Mouse (Mus musculus) brain, adult 2 months (tissue): ENCODE results near the gene Oscp1.
A peak's percentile ranks its signal among the peaks of the same experiment; 100 is the strongest.

Experiments used
- DNase-seq: peaks from one replicate; pipeline ENCODE4 v3.0.0; 2011; ENCODE audit warnings: low read depth, low spot score

Oscp1 gene

GRCm38 (mm10) chr4:126058134-126058996 is at the start of gene Oscp1:
Gene Oscp1, plus strand, starts transcription at chr4:126058565.
- peak; percentile 97 for DNase-seq

- peak; percentile 16 for DNase-seq
Measured at GRCm38 (mm10) chr4:126017676-126018332, 40.6 kb upstream of the Oscp1 start.

- peak; percentile 11 for DNase-seq
Measured at GRCm38 (mm10) chr4:126018966-126019538, 39.3 kb upstream of the Oscp1 start.

DNA sequence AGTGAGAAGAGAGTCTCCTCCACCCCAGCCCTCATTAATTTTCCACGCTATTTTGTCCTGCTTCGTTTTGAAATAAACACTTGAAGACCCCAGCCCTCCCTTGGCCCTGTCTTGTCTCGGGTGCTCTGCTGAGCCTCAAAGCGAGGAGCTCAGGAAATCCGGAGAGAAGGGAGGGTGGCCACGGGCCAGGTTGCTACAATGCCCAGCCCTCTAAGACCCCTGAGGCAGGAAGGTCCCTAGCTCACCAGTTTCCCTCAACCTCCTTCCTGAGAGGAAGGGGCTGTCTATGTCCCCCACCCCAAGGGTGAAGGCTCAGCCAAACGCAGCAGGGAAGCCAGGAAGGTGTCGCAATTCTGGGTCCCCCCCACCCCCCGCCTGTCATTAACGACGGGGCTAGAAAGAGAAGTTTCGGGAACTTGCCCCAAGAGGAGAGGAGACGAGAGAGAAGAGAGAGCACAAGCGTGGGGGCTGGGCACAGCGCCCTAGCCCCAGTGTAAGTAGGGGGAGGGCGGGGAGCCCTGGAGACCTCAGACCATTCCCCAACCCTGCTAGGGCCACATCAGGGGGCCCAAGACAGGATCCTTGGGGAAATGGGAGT is 34.0 kb upstream of the Oscp1 start, which contains the start of gene Csf3r:
Gene Csf3r (plus strand): TSS at position 248 of the 598 bp plus-strand sequence.
- peak; percentile 24 for DNase-seq

GRCm38 (mm10) chr4:126025801-126026200 is 32.6 kb upstream of the Oscp1 start:
- DNase-seq: no peak

DNA sequence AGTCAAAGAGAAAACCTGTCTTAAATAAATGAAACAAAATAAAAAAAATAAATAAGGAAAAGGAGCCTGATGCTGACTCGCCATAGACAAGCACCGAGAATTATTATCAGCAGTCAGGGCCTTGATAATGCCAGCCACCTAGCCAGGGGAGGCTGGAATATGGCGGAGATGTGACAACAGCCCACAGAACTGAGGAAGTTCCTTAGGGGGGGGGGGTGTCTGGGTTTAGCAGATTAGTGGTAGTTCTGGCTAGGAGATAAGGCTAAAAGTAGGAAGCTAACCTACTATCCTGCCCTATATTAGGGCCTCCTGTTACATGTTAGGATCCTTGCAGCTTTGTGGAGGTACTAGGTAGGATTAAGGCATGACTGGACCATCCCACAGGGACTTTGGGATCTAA is 30.4 kb upstream of the Oscp1 start:
- no peak for DNase-seq

DNA sequence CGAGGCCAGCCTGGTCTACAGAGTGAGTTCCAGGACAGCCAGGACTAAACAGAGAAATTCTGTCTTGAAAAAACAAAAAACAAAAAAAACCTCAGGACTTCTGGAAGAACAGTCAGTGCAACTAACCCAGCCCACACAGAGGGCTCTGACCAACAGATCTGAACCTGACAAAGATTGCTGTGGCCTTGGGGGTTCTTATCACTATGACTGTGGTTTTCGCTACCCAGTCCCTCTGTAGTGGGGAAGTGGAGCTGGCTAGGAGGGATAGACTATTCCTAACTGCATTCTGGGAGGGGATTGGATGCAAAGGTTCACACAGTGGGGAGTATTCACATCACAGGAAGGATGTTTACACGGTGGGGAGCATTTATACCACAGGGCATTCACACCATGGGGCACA is 29.3 kb upstream of the Oscp1 start:
- no peak for DNase-seq

DNA sequence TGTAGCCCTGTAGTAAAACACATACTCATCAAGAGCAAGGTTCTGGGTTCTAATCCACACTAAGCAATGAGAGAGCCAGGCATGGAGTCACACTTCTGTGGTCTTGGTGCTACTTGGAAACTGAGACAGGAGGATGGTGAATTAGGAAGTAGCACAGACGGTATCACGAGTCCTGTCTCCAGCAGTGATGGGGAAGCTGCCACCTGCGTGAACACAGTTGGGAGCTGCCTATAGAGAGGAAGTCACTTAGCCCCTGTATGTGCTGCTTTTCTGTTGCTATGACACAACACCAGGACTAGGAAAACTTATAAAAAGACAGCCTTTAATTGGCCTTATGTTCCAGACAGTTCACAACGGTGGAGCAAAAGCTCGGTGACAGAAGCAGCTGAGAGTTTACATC is 27.7 kb upstream of the Oscp1 start:
- peak; percentile 33 for DNase-seq

- DNase-seq: peak; percentile 15
Measured at GRCm38 (mm10) chr4:126035413-126035812, 23.0 kb upstream of the Oscp1 start.

GRCm38 (mm10) chr4:126046851-126047585 is 11.3 kb upstream of the Oscp1 start, which contains the start of gene Mrps15:
Gene Mrps15, plus strand, starts transcription at chr4:126046925.
- DNase-seq: peak; percentile 96

DNA sequence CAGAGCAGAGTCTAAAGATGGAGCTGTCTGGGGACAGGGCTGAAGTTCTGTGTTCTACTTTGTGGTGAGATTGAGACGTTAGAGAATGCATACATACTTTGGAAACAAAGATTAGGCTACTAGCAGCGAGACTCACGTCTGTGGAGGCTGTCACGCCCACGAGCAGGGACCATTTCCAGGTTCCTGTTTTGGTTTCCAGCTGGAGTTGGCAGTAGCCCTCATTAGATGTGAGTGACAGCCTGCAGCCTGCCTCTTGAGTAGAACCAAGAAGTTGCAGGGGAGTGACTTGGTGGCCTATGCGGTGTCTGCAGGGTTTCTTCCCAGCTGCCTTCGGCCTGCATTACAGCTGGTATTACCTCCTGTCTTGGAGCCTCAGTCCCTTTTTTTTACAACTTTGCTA is 6.7 kb upstream of the Oscp1 start:
- DNase-seq: peak; percentile 79

DNA sequence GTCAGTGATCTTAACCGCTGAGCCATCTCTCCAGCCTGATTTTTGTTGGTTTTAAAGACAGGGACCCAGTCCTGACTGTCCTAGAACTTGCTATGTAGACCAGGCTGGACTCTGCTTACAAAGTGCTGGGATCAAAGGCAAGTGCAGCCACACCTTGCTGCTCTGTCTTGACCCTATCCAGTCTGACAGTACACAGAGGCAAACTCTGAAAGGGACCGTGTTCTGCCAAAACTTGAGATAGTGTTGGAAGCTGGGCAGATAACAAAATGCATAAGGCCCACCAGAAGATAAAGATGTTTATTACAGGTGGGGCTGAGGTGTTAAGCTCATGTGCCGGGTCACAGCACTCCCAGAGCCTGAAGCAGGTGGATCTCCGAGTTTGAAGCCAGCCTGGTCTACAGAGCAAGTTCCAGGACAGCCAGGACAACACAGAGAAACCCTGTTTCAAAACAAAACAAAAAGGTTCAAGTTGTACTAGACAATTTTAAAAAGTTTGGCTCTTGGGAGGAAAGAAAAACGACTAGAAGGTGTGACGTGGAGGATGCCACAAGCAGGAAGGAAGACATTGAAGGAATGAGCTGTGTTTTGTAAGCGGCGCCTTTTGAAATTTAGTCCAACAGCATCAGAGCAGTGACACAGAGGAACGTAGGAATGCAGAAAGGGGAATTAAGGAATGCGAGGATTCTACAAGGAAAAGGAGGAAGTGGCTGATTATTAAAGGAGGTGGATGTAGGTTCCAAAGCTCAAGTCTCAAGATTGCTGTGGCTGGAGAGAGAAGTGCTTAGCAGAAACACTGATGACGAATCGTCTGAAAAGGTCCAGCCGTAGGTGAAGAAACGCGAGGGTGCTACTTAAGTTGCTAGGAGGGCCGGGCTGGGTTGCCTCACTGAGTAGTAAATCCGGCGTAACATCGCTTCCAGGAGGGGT is 895 bp upstream of the Oscp1 start:
- DNase-seq: no peak

GRCm38 (mm10) chr4:126058997-126059362 is 615 bp downstream of the Oscp1 start:
- peak; percentile 86 for DNase-seq

GRCm38 (mm10) chr4:126062856-126063255 is 4.5 kb downstream of the Oscp1 start:
- peak; percentile 60 for DNase-seq

DNA sequence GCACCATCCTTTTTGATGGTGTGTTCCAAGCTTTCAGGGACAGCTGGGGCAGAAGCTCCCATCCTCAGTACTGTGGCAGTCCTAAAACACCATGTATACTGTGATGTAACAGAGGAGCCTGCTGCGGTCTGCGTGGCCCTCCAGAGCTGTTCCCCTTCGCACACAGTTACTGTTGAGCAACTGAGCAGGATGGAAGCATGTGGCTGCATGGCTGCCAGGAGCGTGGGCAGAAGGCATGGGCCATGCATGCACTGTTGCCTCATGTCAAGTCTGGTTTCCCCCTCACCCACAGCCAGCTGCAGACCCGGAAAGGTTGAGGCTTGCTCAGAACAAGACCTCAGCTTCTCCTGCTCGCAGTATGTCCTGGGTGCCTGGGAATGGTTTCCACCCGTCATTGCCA is 6.9 kb downstream of the Oscp1 start:
- DNase-seq: peak; percentile 71

DNA sequence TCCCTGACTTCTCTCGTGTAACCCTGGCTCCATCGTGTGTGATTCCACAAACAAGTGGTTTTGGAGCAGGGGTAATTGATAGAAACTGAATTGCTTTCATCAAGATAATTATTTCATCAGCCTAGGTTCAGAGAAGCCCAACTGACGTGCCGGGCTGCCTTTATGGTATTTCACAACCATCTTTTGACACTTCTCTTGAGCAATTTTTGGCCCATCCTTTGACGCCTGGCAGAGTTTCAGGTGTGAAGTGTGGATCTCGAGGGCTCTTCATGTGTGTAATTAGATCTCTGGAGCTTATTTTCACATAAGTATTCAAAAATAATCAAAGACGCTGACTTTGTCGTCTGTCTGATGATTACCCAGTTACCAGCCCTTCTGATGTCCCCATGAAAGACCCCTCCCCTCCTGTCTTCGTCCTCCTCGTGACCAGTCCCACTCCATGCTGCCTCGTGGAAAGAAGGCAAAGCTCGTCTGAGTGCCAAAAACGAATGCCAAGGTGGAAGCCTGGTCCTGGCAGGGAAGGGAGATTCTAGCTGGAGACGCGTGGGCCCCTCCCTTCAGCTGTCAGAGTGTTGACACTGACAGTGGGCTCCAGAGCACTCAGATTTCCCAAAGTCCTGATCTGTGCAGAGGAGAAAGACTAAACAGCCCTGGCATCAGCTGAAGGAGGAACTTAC is 9.2 kb downstream of the Oscp1 start:
- DNase-seq: peak; percentile 73

- no peak for DNase-seq
Measured at GRCm38 (mm10) chr4:126068842-126069241, 10.5 kb downstream of the Oscp1 start.

GRCm38 (mm10) chr4:126077833-126078232 is 19.5 kb downstream of the Oscp1 start:
- DNase-seq: no peak

DNA sequence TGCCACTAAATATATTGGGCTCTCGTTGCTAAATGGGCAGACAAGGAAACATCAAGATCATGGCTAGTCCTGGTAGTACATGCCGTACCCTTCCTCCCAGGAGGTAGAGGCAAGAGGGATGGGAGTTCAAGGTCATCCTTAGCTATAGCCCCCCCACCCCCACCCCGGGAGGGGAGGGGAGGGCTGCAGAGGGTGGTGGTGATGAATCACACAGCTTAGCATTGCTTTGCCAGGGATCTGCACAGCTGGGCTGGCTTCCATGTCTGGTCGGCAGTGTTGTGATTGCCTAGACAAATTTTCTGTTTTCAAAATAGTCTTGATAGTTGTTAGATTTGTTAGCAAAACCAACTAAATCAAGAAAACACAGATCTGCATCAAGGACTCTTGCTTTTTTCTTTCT is 20.9 kb downstream of the Oscp1 start:
- peak; percentile 46 for DNase-seq

DNA sequence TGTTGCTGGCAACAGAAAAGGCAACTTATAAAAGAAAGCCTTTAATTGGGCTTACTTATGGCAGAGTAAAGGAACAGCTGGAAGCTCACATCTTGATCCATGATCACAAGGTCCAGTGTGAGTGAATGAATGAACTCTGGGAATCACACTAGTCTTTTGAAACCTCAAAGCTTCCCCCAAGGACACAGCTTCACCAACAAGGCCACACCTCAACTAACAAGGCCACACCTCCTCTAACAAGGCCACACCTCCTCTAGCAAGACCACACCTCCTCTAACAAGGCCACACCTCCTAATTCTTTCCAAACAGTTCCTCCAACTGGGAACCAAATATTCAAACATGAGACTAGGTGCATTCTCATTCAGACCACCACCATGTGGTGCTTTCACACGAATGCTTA is 23.2 kb downstream of the Oscp1 start:
- no peak for DNase-seq
